Comparison of ENCODE assay signal across 9 mouse cellular contexts in the genomic region with DNA sequence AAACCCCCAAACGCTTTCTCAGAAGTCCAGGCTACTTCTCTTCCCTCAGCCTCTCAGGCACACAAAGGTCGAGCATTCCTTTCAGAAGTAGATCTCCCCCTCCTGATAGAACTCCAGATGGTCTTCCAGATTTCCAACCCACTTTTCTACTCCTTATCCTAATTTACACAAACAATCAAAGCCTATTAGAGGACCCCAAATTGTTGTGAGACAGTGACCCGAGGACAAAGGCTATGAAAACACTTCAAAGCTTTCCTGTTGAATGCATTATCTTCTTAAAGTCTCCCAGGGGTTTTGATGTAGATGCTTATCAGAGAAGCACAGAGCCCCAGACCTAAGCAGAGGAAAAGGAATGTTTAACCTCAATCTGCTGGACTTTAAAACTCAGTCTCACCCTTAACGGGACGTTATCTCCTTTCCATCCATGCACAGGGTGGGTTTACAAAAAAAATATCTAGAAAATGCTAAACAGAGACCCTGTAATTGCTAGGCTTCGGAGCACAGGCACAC.
DNase-seq lines count a peak whose midpoint lies in the region; ATAC-seq lines count a peak whose summit lies in the region.
"Had no signal": no experiment of that assay in that cellular context is flagged by ENCODE, and none has a peak within 500 bp of the region (broad histone marks: within the 10 kb centered on the region; RNA-seq: fewer than 3 reads in every experiment).

No protein-coding gene starts in this region.

- no peak overlapping the region for H3K4me3 ChIP-seq in heart, embryonic 15.5 days
- H3K4me3 ChIP-seq in embryonic facial prominence, embryonic 11.5 days (ENCODE audit: low read depth, low read length): no peak overlapping the region
- H3K4me3 ChIP-seq in hindbrain, embryonic 13.5 days: no peak overlapping the region
- 0 out of 2 replicates have a peak overlapping the region, but pooled peaks have one; percentile 13 for H3K4me3 ChIP-seq in midbrain, embryonic 15.5 days

- no peaks in the 10 kb centered on the region for H3K36me3 ChIP-seq in heart, embryonic 15.5 days
- no peaks in the 10 kb centered on the region for H3K36me3 ChIP-seq in embryonic facial prominence, embryonic 11.5 days (replicated peaks; ENCODE audit: control insufficient read depth, insufficient read depth, low read depth, low read length)
- H3K36me3 ChIP-seq in hindbrain, embryonic 13.5 days: no peaks in the 10 kb centered on the region
- no peaks in the 10 kb centered on the region for H3K36me3 ChIP-seq in midbrain, embryonic 15.5 days (replicated peaks)

- no peak overlapping the region for H3K27ac ChIP-seq in heart, embryonic 15.5 days
- no peak overlapping the region for H3K27ac ChIP-seq in embryonic facial prominence, embryonic 11.5 days (replicated peaks; ENCODE audit: low read depth, low read length)
- H3K27ac ChIP-seq in hindbrain, embryonic 13.5 days: no peak overlapping the region
- H3K27ac ChIP-seq in midbrain, embryonic 15.5 days: peak overlapping the region; percentile 63; the same call in 1 of the 2 replicates

- 18% methylated on average over 6 of the region's 6 CpGs for WGBS in heart, embryonic 15.5 days
- WGBS in embryonic facial prominence, embryonic 11.5 days: 7% methylated on average over 6 of the region's 6 CpGs
- WGBS in hindbrain, embryonic 13.5 days: 22% methylated on average over 6 of the region's 6 CpGs
- 4% methylated on average over 6 of the region's 6 CpGs for WGBS in midbrain, embryonic 15.5 days

- no peaks in the 10 kb centered on the region for H3K27me3 ChIP-seq in heart, embryonic 15.5 days
- H3K27me3 ChIP-seq in embryonic facial prominence, embryonic 11.5 days (ENCODE audit: control insufficient read depth, insufficient read depth, low read length): no peaks in the 10 kb centered on the region
- 0 out of 2 replicates have a peak, but pooled peaks cover 3% of the 10 kb centered on the region for H3K27me3 ChIP-seq in hindbrain, embryonic 13.5 days
- no peaks in the 10 kb centered on the region for H3K27me3 ChIP-seq in midbrain, embryonic 15.5 days (replicated peaks)

- no peak for DNase-seq in heart, postnatal 25 days (ENCODE audit: low spot score)
- peak; percentile 7 for DNase-seq in embryonic facial prominence, embryonic 11.5 days (ENCODE audit: low spot score)
- DNase-seq in right cerebral cortex, adult 2 months (ENCODE audit: low spot score in 2 of 2): no peak
- DNase-seq in adrenal gland, postnatal 10 days: no peak
- DNase-seq in cerebellum, adult 9-11 months: no peak
- DNase-seq: gastrocnemius, postnatal 10 days had no signal

- H3K9ac ChIP-seq in heart, embryonic 15.5 days: no peak overlapping the region
- H3K9ac ChIP-seq in embryonic facial prominence, embryonic 11.5 days (replicated peaks; ENCODE audit: low read length): no peak overlapping the region
- no peak overlapping the region for H3K9ac ChIP-seq in hindbrain, embryonic 13.5 days
- no peak overlapping the region for H3K9ac ChIP-seq in midbrain, embryonic 15.5 days

- H3K4me2 ChIP-seq in heart, embryonic 15.5 days: peak overlapping the region; percentile 44
- peak overlapping the region; percentile 13; the same call in 1 of the 2 replicates for H3K4me2 ChIP-seq in embryonic facial prominence, embryonic 11.5 days (ENCODE audit: low read depth, low read length)
- peak overlapping the region; percentile 22 for H3K4me2 ChIP-seq in hindbrain, embryonic 13.5 days
- H3K4me2 ChIP-seq in midbrain, embryonic 15.5 days: peak overlapping the region; percentile 40

- H3K4me1 ChIP-seq in heart, embryonic 15.5 days (replicated peaks): peaks cover 3% of the 10 kb centered on the region; the same call in 1 of the 2 replicates
- no peaks in the 10 kb centered on the region for H3K4me1 ChIP-seq in embryonic facial prominence, embryonic 11.5 days (ENCODE audit: control insufficient read depth, insufficient read depth, low read length)
- peaks cover 16% of the 10 kb centered on the region for H3K4me1 ChIP-seq in hindbrain, embryonic 13.5 days (replicated peaks)
- H3K4me1 ChIP-seq in midbrain, embryonic 15.5 days: peaks cover 15% of the 10 kb centered on the region

- ATAC-seq in heart, embryonic 15.5 days (replicated peaks; ENCODE audit: insufficient number of reproducible peaks, insufficient read depth, low FRiP score, low read depth): no peak
- peak; percentile 59; the same call in 1 of the 2 replicates for ATAC-seq in embryonic facial prominence, embryonic 11.5 days (replicated peaks; ENCODE audit: insufficient number of reproducible peaks, low FRiP score, low TSS enrichment, low read depth)
- 0 out of 2 replicates have a peak, but pooled peaks have one; percentile 3 for ATAC-seq in hindbrain, embryonic 13.5 days (ENCODE audit: low FRiP score)
- 0 out of 2 replicates have a peak, but pooled peaks have one; percentile 65 for ATAC-seq in midbrain, embryonic 15.5 days (replicated peaks)

- intact Hi-C loops in heart, postnatal 25 days (cut with DNase I): no loop called here

- no peaks in the 10 kb centered on the region for H3K9me3 ChIP-seq in heart, embryonic 15.5 days (replicated peaks)
- H3K9me3 ChIP-seq in embryonic facial prominence, embryonic 11.5 days (replicated peaks; ENCODE audit: control insufficient read depth, low read length): no peaks in the 10 kb centered on the region
- no peaks in the 10 kb centered on the region for H3K9me3 ChIP-seq in hindbrain, embryonic 13.5 days
- H3K9me3 ChIP-seq in midbrain, embryonic 15.5 days: no peaks in the 10 kb centered on the region
